Mouse (Mus musculus) E14TG2a.4 (cell line): ENCODE measurements around the gene Cog5.

Experiments used
- CTCF ChIP-seq: conservative IDR thresholded peaks from 2 replicates; pipeline ENCODE4 v1.5.1; 2014; ENCODE audit warnings: low read length
- POU5F1 ChIP-seq: IDR thresholded peaks from 2 replicates; pipeline ENCODE4 v1.6.1; 2014; ENCODE audit warnings: low read length, borderline replicate concordance

GRCm38 (mm10) chr12:31885084-31885483 lies 230.4 kb downstream of the Cog5 start:
- no peak for TF ChIP-seq CTCF
- TF ChIP-seq POU5F1: no peak
